ENCODE assay signal across 14 mouse cellular contexts in genomic region chr2:72529026-72529357, GRCm38 (mm10). TPM values are rescaled to one million over a fixed set of nuclear protein-coding genes. Genes with fewer than 3 reads are reported as not detected.
DNase-seq lines count a peak whose midpoint lies in the region; ATAC-seq lines count a peak whose summit lies in the region.
"Had no signal": no experiment of that assay in that cellular context is flagged by ENCODE, and none has a peak within 500 bp of the region (broad histone marks: within the 10 kb centered on the region; RNA-seq: fewer than 3 reads in every experiment).

No protein-coding gene starts in this region.

- H3K27me3 ChIP-seq in embryonic facial prominence, embryonic 12.5 days, result no peaks in the 10 kb centered on the region
- H3K27me3 ChIP-seq in hindbrain, embryonic 10.5 days (ENCODE audit: insufficient read depth, poor library complexity, severe bottlenecking), result peaks cover 88% of the 10 kb centered on the region
- H3K27me3 ChIP-seq in midbrain, embryonic 14.5 days (ENCODE audit: control insufficient read depth, insufficient read depth, low read length), result peaks cover 45% of the 10 kb centered on the region; the same call in 1 of the 2 replicates
- H3K27me3 ChIP-seq: limb, embryonic 12.5 days had no signal

- WGBS in embryonic facial prominence, embryonic 12.5 days, result 67% methylated on average over 10 of the region's 10 CpGs
- 45% methylated on average over 10 of the region's 10 CpGs for WGBS in hindbrain, embryonic 10.5 days
- WGBS in midbrain, embryonic 14.5 days, result 9% methylated on average over 10 of the region's 10 CpGs

- H3K27ac ChIP-seq in embryonic facial prominence, embryonic 12.5 days, result no peak overlapping the region
- H3K27ac ChIP-seq in hindbrain, embryonic 10.5 days, result peak overlapping the region; percentile 88
- peak overlapping the region; percentile 65; the same call in 1 of the 2 replicates for H3K27ac ChIP-seq in midbrain, embryonic 14.5 days (replicated peaks; ENCODE audit: low read depth, low read length)
- H3K27ac ChIP-seq: gastrocnemius, adult 2 months; heart, embryonic 15.5 days; limb, embryonic 12.5 days had no signal

- H3K36me3 ChIP-seq in embryonic facial prominence, embryonic 12.5 days, result no peaks in the 10 kb centered on the region
- no peaks in the 10 kb centered on the region for H3K36me3 ChIP-seq in hindbrain, embryonic 10.5 days
- no peaks in the 10 kb centered on the region for H3K36me3 ChIP-seq in midbrain, embryonic 14.5 days (ENCODE audit: control insufficient read depth, insufficient read depth, low read length)
- H3K36me3 ChIP-seq: heart, embryonic 15.5 days; limb, embryonic 12.5 days had no signal

- ATAC-seq in embryonic facial prominence, embryonic 12.5 days (ENCODE audit: insufficient number of reproducible peaks, insufficient read depth, low FRiP score, low TSS enrichment), result no peak
- no peak for ATAC-seq in midbrain, embryonic 14.5 days (ENCODE audit: low FRiP score, low TSS enrichment)
- no peak for ATAC-seq in monocyte, adult 5-6 weeks (replicated peaks; ENCODE audit: insufficient number of reproducible peaks, low FRiP score, low TSS enrichment, poor library complexity, severe bottlenecking)

- DNase-seq in heart, adult 11 months, result peak; percentile 75
- no peak for DNase-seq in heart, postnatal 36 days
- DNase-seq in hindbrain, embryonic 10.5 days (ENCODE audit: low spot score), result no peak
- DNase-seq in midbrain, embryonic 14.5 days, result no peak
- no peak for DNase-seq in adrenal gland, postnatal 14 days
- DNase-seq in adrenal gland, adult 18-20 months (ENCODE audit: low spot score in 2 of 2), result no peak
- DNase-seq: gastrocnemius, adult 2 months; kidney, adult 8-10 months; lung, adult 18-20 months had no signal

- H3K4me3 ChIP-seq in embryonic facial prominence, embryonic 12.5 days, result no peak overlapping the region
- peak overlapping the region; percentile 42 for H3K4me3 ChIP-seq in hindbrain, embryonic 10.5 days
- no peak overlapping the region for H3K4me3 ChIP-seq in midbrain, embryonic 14.5 days (replicated peaks; ENCODE audit: low read depth, low read length)
- H3K4me3 ChIP-seq: erythroblast, embryonic 14.5 days; gastrocnemius, adult 2 months; heart, embryonic 15.5 days; limb, embryonic 12.5 days had no signal

- H3K9ac ChIP-seq in embryonic facial prominence, embryonic 12.5 days, result no peak overlapping the region
- H3K9ac ChIP-seq in midbrain, embryonic 14.5 days (replicated peaks; ENCODE audit: low read length), result no peak overlapping the region
- H3K9ac ChIP-seq: heart, embryonic 15.5 days; limb, embryonic 12.5 days had no signal

- peaks cover 7% of the 10 kb centered on the region; the same call in 1 of the 2 replicates for H3K4me1 ChIP-seq in embryonic facial prominence, embryonic 12.5 days
- peaks cover 21% of the 10 kb centered on the region for H3K4me1 ChIP-seq in hindbrain, embryonic 10.5 days (replicated peaks)
- H3K4me1 ChIP-seq in midbrain, embryonic 14.5 days (ENCODE audit: control insufficient read depth, insufficient read depth, low read length), result peaks cover 12% of the 10 kb centered on the region
- H3K4me1 ChIP-seq: heart, embryonic 15.5 days had no signal

- no peaks in the 10 kb centered on the region for H3K9me3 ChIP-seq in embryonic facial prominence, embryonic 12.5 days
- 0 out of 2 replicates have a peak, but pooled peaks cover 3% of the 10 kb centered on the region for H3K9me3 ChIP-seq in hindbrain, embryonic 10.5 days
- no peaks in the 10 kb centered on the region for H3K9me3 ChIP-seq in midbrain, embryonic 14.5 days (ENCODE audit: control insufficient read depth, low read length)
- H3K9me3 ChIP-seq: heart, embryonic 15.5 days; limb, embryonic 12.5 days had no signal

- intact Hi-C loops in heart, postnatal 36 days (cut with DNase I), result no loop called here

- H3K4me2 ChIP-seq in embryonic facial prominence, embryonic 12.5 days (replicated peaks), result peak overlapping the region; percentile 44
- H3K4me2 ChIP-seq in midbrain, embryonic 14.5 days (ENCODE audit: low read length), result peak overlapping the region; percentile 61
- H3K4me2 ChIP-seq: heart, embryonic 15.5 days had no signal

RNA-seq across cellular contexts. Expression of gene Cdca7, which starts 53.0 kb away (rescaled TPM):
- 1 to 10 TPM; 1.9 to 2.0 TPM for total RNA-seq in heart, postnatal 36 days (2021)
- polyA plus RNA-seq in embryonic facial prominence, embryonic 12.5 days (2016; fragmentation: Nextera tagmentation; extraction: Ambion mirVana), result 179 and 184 TPM in 2 replicates
- 163 and 223 TPM in 2 replicates for polyA plus RNA-seq in hindbrain, embryonic 10.5 days (2016; fragmentation: Nextera tagmentation; extraction: Ambion mirVana)
- polyA plus RNA-seq in midbrain, embryonic 14.5 days (2014; fragmentation: Nextera tagmentation; extraction: Ambion mirVana), result 11.9 and 26.7 TPM in 2 replicates
- 10.9 and 15.0 TPM in 2 replicates for total RNA-seq in adrenal gland, postnatal 14 days (2021)
- total RNA-seq in adrenal gland, adult 18-20 months (2021), result 1 to 10 TPM; 2.0 to 2.8 TPM
- 0.38 to 2.7 TPM (median 1.6 TPM) in 3 replicates for total RNA-seq in monocyte, adult 5-6 weeks (2017)
